Mouse (Mus musculus) kidney, postnatal 4 days (tissue): ENCODE data around the gene Sv2a.

Source experiments
- DNase-seq, 2 experiments: peaks; one replicate each; pipeline ENCODE4 v3.0.0; 2021; ENCODE audit warnings: mixed read lengths in 2 of 2

The Sv2a gene

GRCm38 (mm10) chr3:96220765-96221639 is 40.1 kb downstream of the Sv2a start, which contains the start of the genes Hist2h2ac and Hist2h2be:
TSS of gene Hist2h2ac (minus strand) at chr3:96220880.
TSS of gene Hist2h2be (plus strand) at chr3:96221119.
- DNase-seq = peak; percentile 71 to 83

DNA sequence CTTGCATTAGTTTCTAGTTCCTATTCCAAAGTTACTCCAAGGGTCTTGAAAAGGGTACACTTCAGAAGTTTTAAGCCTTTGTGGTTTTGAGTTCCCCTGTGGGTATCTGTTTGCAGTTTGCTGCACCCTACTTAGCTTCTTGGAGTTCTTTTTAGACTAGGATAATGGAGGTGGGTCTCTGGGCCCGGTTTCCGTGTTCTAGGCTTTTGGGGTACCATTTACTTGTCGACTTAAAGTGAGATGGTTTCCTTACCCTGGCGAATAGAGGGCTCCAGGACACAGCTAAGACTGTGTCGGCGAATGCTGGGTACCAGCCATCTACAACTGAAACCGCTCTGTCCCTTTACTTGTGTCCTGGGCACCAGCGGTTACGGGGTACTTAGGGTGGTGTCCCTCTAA is 40.7 kb downstream of the Sv2a start:
- DNase-seq = peak in 1 of 2 experiments; percentile 34

GRCm38 (mm10) chr3:96222774-96223173 is 41.8 kb downstream of the Sv2a start:
- DNase-seq = no peak

DNA sequence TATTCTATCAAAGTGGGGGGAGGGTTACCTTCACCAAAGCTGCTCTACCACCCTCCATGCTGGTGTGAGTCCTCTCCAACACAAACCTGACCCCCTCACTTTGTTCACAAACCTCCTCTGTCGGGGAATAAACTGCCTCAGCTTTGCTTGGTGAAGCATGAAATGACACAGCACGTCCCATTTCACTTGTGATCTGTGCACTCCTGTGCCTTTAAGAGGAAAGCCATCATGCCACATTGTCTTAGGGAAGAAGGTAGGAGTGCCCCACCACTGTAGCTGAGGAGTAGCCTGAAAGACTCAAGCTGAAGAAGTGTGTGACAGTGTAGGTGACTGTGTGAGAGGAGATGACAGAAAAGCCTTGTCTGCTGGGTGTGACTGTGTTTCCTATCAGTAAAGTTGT is 44.5 kb downstream of the Sv2a start:
- DNase-seq = no peak

- DNase-seq = no peak
These were observed 46.0 kb downstream of the Sv2a start for GRCm38 (mm10) chr3:96226695-96227648.

DNA sequence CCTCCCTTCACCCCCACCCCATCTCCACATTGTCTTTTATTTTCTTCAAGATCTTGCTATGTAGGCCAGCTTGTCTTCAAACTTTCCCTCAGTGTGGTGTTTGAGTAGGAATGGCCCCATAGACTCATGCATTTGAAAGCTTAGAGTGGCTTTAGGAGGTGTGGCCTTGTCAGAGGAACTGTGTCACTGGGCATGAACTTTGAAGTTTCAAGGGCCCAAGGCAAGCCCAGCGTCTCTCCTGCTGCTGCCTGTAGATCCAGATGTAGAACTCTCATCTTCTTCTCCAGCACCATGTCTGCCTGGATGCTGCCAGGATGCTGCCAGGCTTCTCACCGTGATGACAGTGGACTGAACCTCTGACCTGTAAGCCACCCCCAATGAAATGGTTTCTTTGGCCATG is 47.9 kb downstream of the Sv2a start:
- DNase-seq = no peak

GRCm38 (mm10) chr3:96230404-96230803 is 49.5 kb downstream of the Sv2a start:
- DNase-seq = no peak

DNA sequence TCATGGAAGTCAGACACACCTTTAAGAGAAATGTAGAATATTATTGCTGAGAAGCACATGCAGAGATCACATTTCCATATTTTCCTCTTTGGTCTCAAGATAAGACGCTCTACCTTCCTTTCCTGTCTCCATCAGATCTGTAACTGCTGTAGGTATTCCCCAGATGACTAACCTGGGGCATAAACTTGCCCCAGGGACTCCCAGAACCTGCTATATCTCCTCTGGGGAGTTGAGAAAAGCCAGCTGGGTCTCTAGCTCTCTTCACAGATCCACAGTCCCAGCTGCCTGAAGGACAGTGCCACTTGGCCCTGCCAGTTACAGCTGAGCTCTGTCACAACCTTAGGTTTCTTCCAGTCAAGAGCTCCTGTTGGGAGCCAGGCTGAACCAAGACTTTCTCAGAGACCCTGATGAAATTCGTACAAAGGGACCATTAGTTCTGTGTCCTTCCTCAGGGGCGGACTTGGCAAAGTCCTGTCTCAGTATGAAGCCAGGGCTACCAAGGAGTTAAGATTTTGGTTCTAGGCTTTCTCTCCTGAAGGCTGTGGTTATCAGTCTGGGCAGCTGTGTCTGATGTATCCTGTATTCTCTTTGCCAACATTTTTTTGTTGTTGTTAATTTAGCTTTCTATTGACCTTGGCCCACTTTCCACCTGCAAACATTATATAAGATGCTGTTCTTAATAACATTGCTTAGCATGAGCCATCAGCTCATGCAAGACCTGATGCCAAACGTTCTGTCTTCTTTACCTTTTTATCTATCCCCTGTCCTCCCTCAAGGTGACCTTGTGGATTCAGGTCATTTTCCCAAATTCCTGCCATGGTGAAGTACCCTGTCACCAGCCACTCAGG is 50.2 kb downstream of the Sv2a start:
- DNase-seq = no peak

DNA sequence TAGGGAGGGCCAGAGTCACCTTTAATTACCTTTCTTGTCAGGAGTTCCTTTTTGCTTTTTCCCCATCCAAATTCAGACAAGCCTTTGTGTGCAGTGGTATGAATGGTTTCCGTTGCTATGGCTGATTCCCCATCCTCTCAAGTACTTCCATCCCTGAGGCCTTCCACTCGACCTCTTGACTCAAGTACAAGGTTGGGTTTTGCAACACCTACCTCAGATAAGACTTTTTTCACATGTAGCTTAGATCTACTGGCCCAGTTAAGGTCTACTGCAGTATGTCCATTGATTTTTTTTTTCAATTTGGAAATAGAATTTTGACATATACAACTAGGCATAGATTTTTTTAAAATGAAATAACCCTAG is 50.8 kb downstream of the Sv2a start:
- DNase-seq = no peak

DNA sequence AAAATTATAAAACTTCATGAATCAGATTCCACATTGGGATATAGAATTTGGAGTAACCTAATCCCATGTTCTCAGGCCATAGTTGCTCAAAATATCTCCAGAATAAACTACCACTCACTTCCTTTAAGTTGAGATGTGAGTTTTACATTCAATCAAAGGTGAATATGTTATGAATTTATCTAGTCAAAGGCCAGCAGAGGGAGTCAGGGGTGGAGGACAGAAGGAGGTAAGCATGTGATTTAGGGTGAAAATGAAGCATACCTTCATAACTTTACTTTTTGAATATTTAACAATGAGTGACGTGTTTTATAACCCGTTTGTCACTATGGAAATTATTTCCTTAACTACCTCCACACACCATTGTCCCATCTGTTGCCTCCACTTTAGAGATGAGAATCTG is 54.0 kb downstream of the Sv2a start:
- no peak for DNase-seq

DNA sequence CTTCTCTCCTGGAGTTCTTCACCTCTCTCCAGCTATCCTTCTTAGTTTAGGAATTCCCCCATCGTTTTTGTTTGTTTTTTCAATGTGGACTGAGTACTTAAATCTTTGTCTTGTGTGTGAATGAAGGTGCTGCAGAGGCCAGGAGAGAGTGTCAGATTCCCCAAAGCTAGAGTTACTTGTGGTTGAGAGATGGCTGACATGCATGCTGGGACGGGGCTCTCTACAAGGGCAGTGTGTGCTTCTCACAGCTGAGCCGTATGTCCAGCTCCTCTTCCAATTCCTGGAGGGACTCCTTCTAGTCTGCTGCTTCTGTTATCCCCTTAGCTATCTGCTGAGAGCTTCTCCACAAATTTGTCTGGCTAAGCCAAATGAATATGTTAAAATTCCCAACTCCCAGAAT is 54.9 kb downstream of the Sv2a start:
- no peak for DNase-seq

DNA sequence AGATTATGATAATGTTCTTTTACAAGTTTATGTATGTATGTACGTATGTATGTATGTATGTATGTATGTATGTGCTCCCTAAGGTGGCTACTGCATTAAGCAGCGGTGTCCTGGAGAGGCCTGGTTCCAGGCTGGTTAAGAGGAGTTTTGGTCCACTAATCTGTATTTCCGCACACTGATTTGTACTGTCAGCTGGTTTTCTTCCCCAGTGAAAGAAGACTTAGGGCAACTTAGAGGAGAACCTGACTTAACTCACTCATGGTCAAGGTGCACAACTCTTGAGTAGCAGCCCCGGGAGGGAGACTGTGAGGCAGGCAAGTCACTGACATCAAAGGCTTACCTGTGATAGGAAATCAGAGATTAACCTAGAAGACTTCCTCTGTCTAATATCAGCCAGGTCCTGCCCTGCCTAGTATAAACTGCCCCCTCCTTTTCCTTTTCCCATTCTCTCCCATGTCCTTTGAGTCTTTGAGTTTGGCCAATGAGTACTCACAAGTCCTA is 55.9 kb downstream of the Sv2a start:
- peak in 1 of 2 experiments; percentile 10 for DNase-seq

GRCm38 (mm10) chr3:96237335-96237903 is 56.5 kb downstream of the Sv2a start:
- DNase-seq = peak in 1 of 2 experiments; percentile 8

DNA sequence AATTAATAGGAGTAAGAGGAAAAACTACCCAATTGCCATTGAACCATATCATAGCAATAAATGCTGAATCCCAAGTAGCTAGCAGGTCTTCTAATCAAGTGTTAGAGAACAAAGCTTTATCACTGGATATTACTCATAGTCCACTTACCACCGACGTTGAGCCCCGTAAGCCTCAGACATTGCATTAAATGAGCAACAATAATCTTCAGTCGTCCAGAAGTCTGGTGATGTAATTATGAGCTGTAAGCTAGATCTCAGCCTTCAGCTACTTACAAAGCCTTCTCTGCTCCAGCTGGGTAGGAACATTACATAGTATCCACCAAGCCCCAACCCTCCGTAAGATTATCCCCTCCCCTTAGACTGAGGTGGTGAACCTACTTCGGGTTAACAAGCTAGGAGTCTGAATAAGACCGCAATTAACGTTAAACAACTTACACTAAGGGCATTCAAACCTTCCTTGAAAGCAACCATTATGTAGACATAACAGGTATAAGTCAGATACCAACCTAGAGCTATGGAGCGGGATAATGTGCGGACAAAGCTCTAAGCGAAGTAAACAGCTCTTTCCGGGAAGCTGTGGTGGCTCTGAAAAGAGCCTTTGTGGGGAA is 57.1 kb downstream of the Sv2a start:
- peak in 1 of 2 experiments; percentile 7 for DNase-seq

GRCm38 (mm10) chr3:96238954-96239793 is 58.2 kb downstream of the Sv2a start, which contains the start of gene Hist2h3c2:
TSS of gene Hist2h3c2 (minus strand) at chr3:96239127.
- peak; percentile 42 to 73 for DNase-seq

DNA sequence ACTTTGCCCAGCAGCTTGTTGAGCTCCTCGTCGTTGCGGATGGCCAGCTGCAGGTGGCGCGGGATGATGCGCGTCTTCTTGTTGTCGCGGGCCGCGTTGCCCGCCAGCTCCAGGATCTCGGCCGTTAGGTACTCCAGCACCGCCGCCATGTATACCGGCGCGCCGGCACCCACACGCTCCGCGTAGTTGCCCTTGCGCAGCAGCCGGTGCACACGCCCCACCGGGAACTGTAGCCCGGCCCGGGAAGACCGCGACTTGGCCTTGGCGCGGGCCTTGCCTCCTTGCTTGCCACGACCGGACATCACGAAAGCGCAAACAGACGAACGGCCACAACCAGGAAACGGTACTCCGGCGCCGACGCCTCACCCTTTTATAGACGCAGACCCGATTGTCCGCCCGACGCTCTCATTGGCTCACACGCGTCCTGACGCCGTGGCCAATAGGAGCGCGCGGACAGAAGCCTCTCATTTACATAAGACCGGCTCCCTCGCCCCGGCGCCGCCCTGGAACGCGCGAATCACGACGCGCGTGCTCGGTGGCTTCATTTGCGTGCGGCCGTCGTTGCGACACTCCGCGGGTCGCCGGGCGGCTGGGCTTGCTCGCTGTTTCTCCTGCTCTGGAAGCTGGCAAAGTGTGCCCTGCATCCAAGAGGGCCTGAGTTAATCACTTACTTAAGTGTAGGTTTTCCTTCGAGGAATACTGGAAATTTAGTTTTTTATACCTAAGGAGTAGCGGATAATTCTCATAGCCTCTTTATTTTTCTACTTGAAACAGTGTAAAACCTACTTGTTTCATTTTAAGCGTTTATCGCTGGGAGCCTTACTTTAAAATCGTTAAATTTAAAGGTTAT is 59.2 kb downstream of the Sv2a start, which contains the start of gene Hist2h2aa2:
Gene Hist2h2aa2, minus strand, starts transcription at position 328 of the 850 bp plus-strand sequence.
- peak; percentile 94 to 97 for DNase-seq

GRCm38 (mm10) chr3:96240799-96241197 is 59.8 kb downstream of the Sv2a start:
- DNase-seq = no peak

DNA sequence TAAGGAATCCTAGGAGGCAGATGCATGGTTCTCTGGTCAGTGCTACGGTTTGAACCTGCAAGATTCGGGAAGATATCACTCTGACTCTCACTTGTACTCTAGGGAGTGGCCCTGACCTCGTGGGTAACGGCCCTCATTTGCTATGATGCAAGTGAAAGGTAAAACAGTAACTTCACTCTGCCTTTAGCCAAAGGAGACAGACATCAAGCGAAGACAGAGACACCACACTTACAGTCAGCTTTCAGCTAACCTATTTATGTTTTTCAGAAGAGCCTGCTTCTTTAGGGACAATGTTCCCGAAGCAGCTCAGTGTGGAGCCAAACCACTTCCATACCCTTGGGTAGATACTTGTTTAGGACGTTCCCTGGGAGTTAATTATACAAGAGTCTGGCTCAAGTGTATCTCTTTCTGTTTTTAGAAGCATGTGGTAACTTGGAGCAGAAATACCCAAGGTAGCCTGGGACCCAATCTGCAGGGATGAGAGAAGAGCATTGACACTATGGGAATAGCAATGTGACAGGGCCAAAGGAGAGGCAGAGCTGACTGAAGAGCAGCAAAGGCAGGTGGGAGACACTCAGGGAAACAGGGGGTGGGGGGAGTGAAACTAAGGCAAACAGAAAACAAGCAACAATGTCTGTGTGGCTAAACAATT is 63.1 kb downstream of the Sv2a start:
- no peak for DNase-seq
